Mouse (Mus musculus) megakaryocyte-erythroid progenitor cell, adult 5-6 weeks (primary cell): ENCODE results near the gene Tmprss11e. TPM values are rescaled to one million over a fixed set of nuclear protein-coding genes. Genes with fewer than 3 reads are reported as not detected.

Source experiments
- ATAC-seq: replicated peaks from 2 replicates; pipeline ENCODE4 v1.8.0; 2016; ENCODE audit warnings: mild to moderate bottlenecking, inconsistent platforms; ENCODE audit not compliant: severe bottlenecking, poor library complexity, low FRiP score, low TSS enrichment
- total RNA-seq, 2 experiments: library from RNA; stranded (forward) in 1 of 2; stranded (reverse) in 1 of 2; fragments of 200-1000, 215-1000 nt in 1 of 2; fragments of >200 nt in 1 of 2; fragmentation: Nextera tagmentation in 1 of 2; gene quantifications; 2 replicates each; pipeline ENCODE4 v1.2.3; 2014 to 2017

Tmprss11e gene
- not detected in 2 replicates for total RNA-seq (2014; fragmentation: Nextera tagmentation)
- total RNA-seq (2017): not detected in 2 replicates

DNA sequence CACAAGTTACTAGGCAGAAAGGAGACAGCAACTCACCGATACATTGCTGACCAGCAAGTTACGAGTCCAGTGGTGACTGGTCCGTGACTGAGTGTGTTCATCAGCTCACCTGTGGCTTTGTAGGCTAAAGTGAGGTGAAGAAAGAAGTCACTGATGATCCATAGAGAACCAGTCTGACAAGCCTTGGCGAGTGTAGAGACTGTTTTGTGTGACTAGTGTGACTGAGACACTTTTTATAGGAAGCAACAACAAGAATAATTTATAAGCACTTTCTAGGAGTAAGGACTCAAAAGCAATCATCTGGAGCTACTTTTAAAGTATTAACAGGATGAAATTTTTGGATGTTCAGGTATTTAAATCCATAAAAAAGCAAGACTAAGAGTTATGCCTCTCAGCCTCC lies at the start of gene Tmprss11e:
Gene Tmprss11e, minus strand, starts transcription at position 101 of the 400 bp plus-strand sequence.
- no peak for ATAC-seq

DNA sequence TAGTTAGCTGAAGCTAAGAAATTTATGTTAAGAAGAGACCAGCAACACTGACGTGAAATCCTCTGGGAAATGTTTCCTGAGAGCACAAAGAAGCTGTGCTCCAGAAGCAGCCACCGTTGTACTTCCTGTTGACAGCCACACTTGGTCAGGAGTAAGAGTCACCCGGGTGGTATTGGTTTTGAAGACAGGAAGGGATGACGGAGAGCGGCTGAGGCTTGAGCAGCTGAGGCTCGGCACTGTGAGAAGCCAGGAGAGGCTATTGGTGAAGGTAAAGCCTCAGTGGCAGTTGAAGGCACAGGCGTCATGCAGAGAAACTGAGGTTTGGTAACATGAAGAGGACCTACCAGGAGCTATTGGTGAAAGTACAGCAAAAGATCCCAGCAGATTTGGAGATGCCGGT lies 47.2 kb upstream of the Tmprss11e start:
- ATAC-seq: no peak

DNA sequence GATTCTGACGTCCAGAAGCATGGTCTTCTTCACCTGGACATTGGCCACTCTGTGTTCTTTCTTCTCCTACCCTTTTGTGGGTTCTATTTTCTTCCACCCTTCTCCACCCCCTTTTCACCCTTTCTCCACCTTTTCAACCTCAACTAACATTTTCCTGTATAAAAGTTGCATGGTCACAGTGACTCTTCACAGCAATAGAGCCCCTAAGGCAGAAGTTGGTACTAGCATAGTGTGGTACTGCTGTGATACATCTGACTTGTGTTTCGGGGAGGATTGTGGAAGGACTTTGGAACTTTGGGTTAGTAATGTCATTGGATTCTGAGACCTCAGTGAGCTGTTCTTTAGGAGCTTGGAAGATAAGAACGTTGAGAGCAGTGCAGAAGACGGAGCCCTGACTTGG lies 46.6 kb upstream of the Tmprss11e start:
- ATAC-seq: no peak

DNA sequence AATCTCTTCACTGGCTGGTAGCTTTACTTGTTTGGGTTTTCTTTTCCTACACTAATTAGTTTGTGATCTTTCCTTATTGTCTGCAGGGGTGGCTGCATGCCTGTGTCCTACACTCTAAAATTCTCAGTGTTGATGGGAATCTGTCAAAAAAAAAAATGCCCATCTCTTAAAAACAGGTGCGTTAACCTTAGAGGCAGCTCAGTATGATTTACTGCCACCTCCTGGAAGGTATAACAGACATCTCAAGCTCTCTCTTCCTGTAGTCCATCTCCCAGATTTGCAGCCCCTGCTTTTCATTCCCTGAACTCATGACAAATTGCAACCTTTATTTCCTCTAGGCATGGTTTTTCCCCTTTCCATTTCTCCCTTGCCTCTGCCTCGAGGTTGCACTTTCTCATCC lies 44.3 kb upstream of the Tmprss11e start:
- no peak for ATAC-seq

DNA sequence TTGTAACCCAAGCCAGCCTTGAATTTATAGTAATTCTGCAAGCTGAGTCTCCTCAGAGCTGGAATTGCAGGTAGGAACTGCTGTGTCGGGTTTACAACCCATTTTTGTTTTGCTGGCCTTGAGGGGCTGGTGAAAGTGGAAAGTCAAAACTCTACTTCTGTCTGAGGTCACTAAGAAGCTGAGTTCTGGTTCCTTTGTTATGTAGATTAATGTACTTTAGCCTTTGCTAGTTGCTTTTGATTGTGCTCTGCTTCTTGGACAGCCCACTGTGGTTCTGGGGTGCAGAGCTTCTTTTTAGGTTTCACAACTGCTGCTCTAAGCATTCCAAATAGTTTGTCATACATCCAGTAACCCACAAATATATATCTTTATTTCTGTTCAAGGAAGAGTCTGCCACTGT lies 41.2 kb upstream of the Tmprss11e start:
- ATAC-seq: no peak

DNA sequence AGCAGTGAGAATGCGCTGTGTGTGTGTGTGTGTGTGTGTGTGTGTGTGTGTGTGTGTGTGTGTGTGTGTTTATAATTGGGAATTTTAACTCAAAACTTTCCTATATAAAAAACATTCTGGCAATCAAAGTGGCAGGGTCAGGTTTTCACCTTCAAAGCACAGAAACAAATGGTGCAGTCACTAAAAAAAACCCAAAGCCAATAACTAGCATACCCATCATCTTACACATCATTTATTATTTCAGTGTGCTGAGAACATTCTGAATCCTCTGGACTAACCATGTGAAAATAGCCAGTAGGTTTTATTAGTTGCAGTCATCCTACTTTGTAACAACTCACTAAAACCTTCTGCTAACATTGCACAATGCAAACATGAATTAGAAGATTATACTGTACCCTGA lies 38.6 kb upstream of the Tmprss11e start:
- no peak for ATAC-seq

DNA sequence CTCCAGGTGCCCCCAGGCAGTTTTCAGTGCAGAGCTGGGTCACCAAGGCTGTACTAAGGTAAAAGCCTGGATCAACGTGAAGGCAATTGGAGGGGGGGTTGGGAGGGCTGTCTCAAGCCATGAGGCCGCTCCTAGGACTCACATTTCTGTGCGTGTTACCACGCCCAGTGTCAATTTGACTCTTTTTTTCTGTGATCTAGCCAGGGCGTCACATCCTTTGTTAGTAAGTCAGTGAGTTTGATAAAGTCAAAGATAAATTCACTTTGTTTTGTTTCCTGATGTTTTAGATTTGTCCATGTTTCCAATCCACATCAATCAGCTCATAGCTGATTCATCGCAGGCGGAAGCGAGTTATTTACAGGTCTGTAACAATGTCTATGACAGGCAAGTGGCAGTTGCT lies 37.4 kb upstream of the Tmprss11e start:
- no peak for ATAC-seq

DNA sequence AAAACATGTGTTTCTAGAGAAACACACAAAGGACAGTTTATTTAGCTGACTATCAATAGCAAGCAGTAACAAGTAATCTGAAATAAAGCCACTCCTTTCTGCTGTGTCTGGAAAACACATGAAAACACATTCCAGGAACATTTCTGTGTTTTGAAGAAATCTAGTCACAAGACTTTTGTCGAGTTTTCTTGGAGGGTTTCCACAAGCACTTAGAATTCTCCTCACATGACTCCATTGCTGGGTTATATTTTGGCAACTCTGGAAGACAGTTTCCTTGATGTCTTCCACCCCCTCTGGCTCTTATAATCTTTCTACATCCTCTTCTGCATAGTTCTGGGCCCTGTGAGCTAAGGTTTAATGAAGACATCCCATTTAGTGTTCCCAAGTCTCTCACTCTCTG lies 32.9 kb upstream of the Tmprss11e start:
- no peak for ATAC-seq

DNA sequence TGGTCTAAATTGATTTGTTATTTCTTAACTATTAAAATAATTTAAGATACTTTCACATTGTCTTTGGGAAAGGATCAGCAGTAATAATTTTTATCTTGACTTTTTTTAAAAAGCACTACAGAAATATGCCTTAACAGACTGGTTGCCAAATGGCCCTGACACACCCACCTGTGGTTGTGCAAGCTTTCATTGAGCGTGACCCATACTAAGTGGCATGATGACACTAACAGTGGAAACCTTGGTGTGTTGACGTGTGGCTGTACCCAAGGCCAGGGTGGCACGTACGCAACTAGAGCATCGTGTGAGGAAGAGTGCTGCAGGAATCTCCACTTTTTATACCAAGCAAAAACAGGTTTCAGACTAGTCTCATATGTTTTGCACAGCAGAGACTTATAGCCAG lies 31.3 kb upstream of the Tmprss11e start:
- ATAC-seq: no peak

DNA sequence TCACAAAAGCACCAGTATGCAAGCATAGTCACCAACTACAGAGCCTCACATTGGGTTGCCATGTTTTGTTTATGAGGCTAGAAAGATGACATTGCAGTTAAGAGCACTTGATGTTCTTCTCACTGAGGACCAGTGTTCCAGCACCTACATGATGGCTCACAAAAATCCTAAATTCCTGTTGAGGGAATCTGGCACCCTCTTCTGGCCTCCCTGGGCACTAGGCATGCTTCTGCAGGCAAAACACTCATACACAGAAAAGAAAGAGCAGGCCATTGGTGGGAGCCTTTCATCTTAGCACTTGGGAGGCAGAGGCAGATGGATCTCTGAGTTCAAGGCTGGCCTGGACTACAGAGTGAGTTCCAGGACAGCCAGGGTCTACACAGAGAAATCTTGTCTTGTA lies 25.4 kb upstream of the Tmprss11e start:
- ATAC-seq: no peak

DNA sequence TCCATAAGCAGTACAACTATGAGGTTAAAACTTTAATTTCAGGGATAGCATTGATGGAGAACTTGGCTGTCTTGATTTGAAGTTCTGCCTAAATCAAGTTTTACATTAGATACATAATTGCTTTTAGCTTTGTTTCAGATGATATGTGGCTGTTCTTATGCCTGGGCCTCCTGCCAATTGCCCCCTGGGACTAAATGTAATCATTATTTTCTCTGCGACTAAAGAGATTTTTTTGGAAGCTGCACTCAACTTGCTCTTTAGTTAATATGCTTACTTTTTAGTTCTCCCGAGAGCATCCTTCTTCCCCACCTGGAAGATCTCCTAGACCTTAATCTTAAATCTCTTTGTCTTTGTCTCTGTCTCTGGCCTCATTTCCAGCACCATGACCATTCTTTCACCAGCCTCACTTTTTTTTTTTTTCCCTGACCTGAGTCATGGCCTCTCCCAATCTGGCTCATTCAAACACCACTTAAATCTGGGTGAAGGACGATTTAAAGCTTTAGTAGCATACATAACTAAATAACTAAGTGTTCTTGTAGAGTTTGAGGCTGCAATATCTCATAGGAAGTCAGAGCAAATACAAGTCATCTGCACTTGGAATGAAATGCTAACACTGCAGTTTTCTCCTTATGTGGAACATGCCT lies 23.5 kb upstream of the Tmprss11e start:
- ATAC-seq: no peak

DNA sequence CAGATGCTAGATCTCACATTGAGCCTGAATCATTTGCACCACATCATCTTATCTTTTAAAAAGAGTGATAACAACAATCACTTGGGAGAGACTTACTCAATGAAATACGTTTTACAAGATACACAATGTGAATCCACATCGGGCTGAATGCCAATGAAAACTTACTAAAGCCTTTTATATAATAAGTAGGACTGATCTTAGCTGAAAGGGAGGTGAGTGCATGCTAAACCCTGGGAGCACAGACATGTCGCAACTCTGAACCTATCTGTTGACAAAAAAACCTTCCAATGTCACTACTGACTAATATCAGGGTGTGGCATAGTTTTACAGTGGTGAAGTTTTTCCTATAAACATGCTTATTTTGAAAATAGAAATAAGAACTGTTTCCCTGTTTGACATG lies 2.8 kb downstream of the Tmprss11e start:
- ATAC-seq: no peak

DNA sequence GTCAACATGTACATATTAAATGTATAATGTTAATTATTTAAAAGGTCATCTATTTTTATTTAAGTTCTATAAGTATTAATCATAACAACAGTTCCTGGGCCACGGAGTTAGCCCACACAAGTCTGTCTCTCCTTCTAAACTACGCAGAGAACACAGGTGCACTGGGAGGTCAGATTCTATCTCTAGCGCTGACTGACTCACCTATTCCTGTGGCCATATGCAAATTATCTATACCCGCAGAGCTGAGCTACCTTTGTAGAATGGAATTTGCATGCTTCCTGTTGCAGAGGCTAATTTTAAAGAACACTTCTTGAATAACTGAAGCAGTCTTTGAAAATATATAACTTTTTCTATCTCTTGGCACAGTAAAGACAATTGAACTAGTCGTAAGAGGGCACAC lies 4.5 kb downstream of the Tmprss11e start:
- ATAC-seq: no peak

DNA sequence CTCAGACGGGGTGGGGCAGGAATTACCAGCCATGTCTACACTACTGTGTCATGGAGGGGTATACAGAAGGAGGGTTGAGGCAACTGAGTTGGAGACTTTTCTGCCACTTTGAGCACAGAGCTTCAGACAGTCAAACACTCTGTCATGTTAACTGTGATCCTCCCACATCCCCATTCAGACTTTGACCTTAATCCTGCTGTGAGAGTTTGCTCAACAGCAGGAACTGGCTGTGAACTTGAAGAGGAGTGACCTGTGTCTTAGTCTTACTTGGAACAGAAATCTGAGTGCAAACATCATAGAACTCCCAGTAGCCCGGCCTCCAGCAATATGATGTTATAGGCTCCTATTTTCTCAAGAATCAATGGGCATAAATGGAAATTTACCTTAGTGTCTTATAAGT lies 9.8 kb downstream of the Tmprss11e start:
- no peak for ATAC-seq

DNA sequence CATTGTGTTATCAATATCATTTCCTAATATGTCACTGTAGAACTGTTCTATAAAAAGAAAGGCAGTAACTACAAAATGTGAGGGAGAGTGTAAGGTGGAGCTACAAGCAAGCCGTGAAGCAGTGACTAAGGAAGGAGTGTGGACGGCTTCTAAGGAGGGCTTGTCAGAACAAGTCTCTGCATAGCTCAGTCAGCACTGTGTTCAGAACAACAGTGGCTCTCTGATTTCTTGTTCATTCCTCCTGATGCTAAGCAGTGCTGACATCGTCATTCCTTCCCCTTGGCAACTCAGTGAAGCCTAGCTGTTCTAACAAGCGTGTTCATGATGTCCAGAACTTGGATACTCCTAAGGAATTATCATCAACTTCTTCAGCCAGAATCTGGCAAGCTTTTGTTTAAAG lies 15.0 kb downstream of the Tmprss11e start:
- no peak for ATAC-seq

DNA sequence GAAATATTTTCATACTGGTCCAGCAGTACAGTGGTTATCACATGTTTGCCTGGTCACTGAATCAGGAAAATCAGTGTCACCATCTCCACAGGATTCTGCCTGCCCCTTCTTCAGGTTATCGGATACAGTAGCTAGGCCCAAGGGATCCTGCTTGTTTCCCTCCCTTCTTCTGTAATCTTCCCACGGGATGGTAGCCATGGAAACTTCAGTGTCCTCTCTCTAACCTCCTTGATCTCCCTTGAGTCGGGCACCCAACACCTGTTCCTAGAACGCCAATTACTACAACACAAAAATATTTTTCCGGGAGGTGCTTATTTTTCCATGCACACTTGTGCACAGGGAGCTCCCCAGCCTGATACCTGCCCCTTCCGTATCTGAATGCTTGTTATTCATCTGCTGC lies 17.0 kb downstream of the Tmprss11e start:
- ATAC-seq: no peak

DNA sequence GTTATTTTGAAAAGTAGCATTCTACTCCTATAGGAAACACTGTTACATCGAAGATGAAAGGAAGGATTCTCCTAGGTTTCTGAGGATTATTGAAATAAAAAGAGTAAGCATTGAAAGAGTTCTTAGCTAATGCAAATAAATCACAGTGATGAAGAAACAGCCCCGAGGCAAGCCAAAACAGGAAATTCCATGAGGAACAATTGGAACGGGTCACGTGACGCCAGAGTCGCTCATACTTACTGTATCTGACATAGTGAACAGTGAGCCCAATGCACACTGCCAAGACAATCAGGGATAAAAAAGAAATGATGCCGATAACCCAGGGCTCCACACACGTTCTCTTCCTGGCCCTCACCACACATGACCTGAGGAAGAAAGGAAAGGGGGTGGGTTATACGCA lies 18.6 kb downstream of the Tmprss11e start:
- no peak for ATAC-seq

DNA sequence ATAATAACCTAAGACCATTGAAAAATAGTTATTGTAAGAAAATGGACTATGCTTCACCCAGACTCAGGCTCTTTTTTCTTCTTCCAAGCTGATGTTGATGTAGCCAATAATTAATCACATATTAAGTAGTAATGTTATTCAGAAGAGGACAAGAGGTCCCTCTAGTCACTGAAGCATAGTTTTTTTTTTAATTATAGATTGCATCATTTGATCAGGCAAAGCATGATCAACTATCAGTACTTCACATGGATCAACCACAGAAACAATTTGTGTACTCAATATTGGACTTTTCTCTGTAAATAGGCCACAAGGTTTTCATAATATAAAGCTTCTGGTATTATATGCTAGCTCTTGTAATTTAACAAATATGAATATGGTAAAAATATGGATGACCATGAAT lies 20.6 kb downstream of the Tmprss11e start:
- no peak for ATAC-seq

DNA sequence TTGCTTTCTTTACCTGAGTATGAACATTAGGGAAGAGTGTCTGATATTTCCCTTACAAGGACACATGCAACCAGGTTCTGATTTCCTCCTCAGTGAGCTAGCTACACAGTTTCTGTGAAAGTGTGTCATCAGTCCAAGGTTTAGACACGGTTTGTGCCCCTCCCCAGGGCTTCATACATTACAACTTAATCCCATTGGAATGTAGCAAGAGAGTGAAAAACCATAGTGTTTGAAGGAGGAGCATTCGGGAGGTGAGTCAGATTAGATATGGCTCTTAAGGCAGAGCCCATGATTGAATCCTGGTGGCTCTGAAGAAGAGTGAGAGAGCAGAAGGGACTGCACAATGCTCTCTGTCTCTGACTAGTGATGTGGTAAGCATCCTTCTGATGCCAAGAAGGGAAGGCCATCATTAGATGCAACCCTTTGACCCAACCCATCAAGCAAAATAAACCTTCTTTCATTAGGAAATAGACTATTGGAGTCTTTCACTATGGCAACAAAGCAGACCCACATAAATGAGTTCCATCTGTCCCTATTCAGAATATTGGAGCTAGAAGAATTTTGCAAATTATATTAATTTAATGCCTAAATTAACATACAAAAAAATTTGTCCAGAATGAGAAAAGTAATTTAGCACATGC lies 22.7 kb downstream of the Tmprss11e start:
- ATAC-seq: no peak

DNA sequence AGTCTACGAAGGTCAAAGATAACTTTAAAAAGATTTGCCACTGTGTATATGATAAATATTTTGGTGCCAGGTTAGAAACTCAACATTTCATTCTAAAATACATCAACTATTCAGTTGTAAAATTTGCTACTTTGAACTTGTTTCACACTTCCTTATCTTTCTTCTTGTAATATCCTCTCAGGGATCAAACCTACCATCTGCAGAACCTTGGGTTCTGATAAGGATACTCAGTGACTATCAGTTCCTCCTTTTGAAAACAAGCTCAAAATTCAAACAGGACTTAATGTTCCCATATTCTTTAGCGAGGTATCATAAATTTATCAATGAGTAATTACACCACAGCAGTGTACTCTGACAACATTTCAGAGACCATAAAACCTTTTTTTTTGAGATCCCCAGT lies 30.6 kb downstream of the Tmprss11e start:
- no peak for ATAC-seq

DNA sequence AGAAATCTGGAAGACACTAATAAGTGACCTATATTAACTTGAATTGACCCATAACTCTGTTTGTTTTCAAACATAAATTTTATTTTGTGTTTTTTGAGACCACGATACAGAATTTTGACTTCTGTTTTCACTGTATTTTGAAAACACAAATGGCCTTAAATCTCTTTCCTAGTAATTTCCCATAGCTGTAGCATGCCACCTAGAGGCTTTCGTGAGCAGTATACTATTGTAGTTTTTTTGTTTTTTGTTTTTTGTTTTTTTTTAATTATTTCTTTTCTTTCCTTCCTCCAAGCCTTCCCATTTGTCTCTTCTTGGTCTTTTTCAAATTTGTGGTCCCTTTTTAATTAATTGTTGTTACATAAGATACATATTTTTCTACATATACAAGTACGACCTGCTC lies 40.7 kb downstream of the Tmprss11e start:
- ATAC-seq: no peak

DNA sequence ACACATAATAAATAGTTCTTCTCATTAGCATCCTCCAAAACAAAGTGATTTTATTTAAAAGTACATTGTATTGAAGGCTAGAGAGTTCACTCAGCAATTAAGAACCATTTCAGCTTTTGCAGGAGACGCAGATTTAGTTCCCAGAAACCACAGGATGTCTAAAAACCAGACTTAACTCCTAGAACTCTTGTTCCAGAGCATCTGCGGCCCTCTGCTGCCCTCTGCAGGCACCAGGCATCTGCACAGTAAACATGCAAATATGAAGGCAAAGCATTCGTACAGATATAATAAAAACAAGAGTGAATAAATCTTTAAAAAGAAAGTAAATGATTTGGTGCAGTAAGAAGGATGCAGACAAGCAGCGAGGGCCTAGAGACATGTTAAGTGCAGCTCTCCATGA lies 60.9 kb downstream of the Tmprss11e start:
- no peak for ATAC-seq
